Mouse (Mus musculus): ENCODE results near the gene Gm17490.

DNA sequence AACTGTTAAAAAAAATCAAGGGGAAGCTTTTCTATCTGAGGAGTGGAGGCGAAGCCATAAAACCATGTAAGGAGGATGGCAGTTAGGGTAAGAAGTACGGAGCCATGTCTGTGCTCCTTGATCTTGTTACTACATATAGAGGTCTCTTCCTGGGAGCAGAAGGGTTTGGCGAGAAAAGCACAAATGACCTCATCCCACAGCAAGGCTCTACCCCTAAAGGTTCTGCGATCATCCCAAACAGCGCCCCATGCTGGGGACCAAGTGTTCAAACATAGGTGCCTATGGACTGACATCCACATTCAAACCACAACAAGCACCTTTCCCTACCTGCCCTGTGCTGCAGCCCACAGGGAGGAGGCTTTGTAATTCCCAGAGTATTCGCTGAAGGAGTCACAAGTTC, 38.3 kb upstream of the Gm17490 start:
- TF ChIP-seq CTCF (IDR thresholded peaks at IDR 0.05; ENCODE audit: insufficient read depth, low read length) (no peak), POLR2A (IDR thresholded peaks at IDR 0.05; ENCODE audit: borderline replicate concordance, extremely low read depth, low read depth, low read length) (no peak)
